Mouse (Mus musculus) stomach, postnatal 0 days (tissue): ENCODE data around the gene Ms4a15.
A peak's percentile ranks its signal among the peaks of the same experiment; 100 is the strongest.

Source experiments
- CTCF ChIP-seq: IDR thresholded peaks from 2 replicates; pipeline ENCODE4 v1.5.1; 2016; ENCODE audit warnings: antibody characterized with exemption, low read depth, mild to moderate bottlenecking, moderate library complexity
- EP300 ChIP-seq: optimal IDR thresholded peaks from 2 replicates; pipeline ENCODE3; 2016; ENCODE audit warnings: antibody characterized with exemption

- TF ChIP-seq CTCF (peak; percentile 74), EP300 (no peak)
Observed at GRCm38 (mm10) chr19:10976318-10976717, 16.7 kb downstream of the Ms4a15 start.
